Mouse (Mus musculus) spleen, adult 12 weeks (tissue): Measurements from ENCODE around the gene Josd1.
A peak's percentile ranks its signal among the peaks of the same experiment; 100 is the strongest.
"Not testable (repeated sequence)": the region's sequence is repeated elsewhere in the genome, so short reads cannot be mapped to it uniquely, and the experiment has no call there.

Source experiments
- DNase-seq: peaks from one replicate; pipeline ENCODE4 v3.0.0; 2022; ENCODE audit warnings: low spot score

Josd1 gene

DNA sequence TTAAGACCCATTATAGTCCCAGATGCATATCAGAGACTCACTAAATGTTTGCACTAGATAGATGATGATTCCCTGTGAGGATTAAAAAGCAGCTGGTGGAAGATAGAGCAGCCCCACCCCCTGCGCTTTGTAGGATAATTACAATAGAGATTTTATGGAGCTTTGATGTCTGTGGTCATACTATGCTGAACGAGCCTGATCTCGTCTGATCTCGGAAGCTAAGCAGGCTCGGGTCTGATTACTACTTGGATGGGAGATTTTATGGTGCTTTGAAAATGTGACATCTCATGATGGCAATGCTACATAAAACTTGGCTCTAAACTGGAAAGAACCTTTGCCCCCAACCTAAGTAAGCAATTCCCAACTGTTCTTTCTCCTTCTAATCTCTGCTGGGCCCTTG lies 4.6 kb upstream of the Josd1 start:
- DNase-seq = no peak

DNA sequence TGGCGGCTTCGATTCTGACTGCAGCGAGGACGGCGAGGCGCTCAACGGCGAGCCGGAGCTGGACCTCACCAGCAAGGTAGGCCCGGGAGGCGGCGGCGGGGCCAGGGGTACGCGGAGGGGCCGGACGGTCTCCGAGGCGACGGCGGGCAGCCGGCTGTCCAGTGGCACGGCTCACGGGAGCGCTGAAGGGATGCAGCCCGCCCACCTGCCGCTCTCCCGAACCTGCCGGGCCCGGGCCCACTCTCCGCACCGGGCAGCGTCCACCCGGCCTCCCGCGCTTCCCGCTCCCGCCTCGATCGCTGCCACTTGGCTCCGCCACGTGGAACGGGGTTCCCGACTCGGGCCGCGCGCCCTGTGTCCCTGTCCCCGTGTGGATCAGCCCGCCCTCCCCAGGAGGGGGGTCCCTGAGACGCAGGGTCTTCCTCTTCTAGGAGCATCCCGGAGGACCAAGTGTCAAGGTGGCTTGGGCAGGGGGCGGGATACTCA lies 3.3 kb upstream of the Josd1 start:
- DNase-seq = no peak

DNA sequence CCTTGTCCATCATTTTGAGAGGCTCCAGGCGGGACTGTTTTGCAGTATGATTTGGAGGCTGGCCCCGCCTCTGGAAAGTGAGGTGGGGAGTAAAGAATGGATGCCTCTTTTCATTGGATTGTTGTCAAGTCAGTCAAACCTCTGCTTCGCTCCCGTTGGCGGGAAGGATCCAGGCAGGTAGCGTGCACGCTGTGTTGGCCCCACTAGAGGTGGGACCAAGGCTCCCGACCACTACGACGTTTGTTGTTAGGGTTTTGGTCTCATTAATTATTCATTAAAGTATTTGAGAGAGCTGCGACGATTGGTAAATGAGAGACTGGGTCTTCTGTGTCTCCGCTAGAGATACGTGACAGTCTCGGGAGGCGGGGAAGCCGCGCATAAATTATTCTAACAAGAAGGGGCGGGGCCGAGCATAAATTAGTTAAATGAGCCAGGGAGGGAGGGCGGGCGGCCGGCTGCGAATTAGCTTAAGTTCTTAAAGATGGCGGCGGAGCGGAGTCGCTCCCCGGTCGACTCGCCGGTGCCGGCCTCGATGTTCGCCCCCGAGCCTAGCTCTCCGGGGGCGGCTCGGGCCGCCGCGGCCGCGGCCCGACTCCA lies 2.8 kb upstream of the Josd1 start, which contains the start of gene Gtpbp1:
Gtpbp1 (plus strand) TSS at position 420 of the 597 bp plus-strand sequence.
- peak; percentile 92 for DNase-seq

DNA sequence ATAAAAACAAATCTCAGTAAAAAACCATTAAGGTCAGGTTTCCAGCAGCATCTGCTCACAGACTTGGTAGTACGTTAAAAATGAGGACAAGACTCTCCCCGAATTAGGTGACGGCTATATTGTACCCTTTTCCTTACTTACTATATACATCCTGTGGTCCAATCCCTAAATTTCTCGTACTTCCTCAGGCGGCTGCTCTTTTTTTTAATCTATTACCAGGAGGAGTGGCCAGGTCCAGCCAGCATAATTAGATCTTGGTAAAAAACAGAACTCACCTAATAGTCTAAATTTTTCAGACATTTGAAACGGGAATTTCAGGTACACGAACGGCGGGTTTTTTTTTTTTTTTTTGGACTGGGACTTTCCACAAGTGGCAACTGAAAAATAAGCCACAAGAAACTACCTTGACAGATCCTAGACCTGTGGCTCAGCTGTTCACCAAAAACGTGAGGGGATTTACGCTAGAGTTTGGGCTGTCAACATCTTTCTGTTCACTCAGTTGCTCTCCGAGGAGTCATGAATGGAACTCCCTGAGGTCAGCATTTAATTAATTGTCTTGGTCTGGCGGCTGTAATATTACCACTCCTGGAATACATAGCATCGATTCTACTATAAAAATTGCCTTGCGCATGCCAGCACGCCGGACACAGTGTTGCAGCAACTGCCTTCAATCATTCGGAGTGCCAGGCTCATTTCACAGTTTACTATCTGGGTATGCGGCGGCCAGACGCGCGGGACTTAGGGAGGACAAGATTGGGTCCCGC lies 2.1 kb upstream of the Josd1 start:
- DNase-seq = no peak

DNA sequence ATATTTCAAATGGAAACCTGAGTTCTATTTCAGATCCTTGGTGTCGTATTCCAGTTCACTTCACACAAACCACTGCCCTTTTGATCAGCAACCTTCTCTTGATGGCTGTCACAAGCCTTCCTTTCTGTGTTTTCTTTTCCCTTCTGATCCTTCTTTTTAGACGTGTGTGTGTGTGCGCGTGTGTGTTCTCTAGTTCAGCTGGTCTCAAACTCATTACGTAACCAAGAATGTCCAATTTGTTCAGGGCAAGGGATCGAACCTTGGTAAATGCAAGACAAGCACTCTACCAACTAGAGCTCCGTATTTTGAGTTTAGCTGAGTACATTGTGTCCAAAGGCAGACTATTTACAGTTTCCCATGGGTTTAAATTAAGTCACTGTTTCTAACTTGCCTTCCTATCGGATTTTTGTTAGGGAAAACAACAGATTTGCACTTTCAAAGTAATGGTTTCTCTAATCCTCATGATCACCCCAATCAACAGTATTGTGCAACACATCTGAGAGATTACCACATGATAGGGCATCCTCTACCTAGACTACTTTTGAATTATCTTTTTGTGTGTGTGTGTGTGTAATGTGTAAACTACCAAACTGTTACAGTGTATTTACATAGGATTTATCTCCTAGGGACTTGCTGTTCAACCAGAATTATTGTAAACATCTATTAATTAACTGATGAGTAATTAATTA lies 693 bp upstream of the Josd1 start:
- DNase-seq = no peak

DNA sequence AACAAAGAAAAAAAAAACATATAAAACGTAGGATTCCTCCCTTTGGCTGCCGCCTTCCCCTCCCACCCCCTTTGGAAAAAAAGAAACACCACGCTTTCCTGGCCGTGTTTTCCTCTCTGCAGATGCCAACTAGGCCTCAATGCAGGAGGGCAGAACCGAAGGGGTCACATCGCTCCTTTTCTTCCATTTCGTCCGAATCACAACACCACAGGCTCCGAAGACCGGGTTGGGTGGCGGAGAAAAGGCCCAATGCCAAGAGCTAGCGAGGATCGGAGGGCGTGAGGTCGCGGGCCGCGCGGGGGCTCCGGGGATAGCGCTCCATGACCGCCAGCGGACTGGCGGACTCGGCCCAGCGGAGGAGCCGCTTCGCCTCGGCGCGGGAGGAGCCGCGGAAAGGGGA lies 544 bp downstream of the Josd1 start:
- no peak for DNase-seq

DNA sequence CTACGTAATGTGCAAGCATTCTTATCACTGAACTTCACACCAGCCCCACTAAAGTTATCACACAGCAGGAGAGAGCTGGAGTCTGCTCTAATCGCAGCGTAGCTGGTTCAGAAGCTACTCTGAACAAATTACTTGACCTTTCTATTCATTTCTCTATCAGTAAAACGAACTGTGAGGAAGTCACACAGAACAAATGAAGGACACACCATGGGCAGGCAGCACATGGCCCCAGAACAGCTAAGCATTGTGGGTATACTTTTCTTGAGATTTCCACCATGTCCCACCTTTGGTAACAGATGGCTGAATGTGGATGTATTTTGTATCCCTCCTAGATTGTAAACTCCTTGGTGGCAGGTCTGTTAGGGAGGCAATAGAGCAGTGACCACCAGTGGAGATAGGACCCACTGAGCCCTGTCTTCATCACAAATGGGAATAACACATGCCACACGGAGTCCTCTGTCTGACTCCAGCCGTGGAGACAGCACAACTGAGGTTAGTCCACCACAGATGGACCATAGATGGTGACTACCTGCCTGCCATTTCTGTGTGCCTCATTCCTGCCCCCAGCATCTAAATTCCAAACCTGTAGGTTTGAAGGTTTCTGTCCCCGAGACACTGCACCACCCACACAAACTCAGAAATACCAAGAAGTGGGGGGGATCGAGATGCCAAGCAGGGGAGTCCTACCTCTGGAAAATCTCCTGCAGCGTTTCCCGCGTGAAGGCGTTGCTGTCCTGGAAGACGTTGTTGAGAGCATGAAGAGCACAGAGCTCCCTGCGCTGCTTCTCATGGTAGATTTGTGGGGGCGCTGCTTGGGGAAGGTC lies 1.5 kb downstream of the Josd1 start:
- no peak for DNase-seq

DNA sequence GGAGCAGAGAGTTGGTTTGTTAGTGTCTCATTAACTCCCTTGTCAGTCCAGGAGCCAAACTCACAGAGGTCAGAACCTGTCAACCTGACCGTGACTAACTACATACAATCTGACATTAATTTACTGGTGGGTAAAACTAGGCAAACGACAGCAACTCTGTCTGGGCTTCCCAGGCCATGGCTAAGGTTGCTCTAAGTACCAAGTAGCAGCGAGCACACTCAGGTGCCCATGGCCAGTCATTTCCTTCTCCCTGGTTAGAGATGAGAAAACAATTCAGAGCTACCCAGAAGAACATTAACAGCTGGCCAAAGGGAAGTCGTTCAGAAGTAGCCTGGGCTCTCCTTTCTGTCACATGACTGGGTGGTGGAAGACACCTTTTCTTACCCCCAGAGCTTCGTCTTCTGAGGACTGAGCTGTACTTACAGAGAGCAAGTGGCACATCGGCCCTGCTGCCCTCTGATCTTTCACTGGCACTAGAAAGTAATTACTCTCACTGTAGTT lies 2.5 kb downstream of the Josd1 start:
- DNase-seq = no peak

DNA sequence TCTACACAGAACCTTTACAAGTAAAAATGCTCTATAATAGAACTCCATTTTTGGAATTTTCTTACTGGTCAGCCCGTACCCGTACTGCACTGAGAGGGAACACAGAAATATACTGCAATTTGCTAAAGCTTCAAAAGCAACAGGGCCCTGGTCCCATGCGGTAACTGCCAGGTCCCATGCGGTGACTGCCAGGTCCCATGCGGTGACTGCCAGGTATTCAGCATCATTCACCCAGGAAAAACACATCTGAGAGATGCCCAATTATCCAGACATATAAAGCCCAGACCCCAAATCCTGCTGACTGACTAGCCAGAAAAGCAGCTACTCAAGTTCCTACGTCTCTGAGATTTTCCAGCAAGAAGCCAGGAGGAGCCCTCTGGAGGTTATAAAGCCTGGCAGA lies 3.1 kb downstream of the Josd1 start:
- DNase-seq = no peak

DNA sequence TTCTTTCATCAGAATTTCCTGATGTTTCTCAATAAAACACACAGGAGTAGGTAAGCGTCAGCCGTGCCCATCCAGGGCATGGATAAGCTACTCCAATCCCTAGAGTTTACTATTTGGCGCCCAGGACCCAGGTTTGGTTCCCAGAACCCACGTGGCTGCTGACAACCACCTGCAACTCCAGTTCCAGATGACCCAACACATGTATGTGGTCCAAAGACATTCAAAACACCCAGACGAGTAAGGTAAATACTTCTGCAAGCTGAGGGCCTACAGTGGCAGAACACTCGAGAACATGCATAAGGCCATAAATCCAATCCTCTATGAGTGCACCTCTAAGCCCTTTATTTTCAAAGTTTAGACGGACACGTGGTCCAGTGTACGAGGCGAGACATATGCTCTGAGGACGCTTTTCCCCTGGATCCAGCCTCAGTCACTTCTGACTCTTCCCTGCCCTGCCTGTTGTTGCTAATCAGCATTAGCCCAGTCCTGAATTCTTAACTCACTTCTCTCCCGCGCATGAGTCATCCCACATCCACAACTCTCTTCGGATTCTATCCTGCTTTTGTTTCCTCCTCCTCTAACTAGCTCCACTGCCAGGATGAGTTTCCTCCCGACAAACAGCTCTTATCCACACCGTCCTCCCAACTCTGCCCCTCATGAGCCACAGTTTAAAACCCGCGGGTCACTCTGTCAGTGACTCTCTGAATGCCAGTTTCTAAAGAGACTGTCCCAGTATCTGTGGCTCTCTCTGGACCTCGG lies 3.8 kb downstream of the Josd1 start:
- DNase-seq = no peak

DNA sequence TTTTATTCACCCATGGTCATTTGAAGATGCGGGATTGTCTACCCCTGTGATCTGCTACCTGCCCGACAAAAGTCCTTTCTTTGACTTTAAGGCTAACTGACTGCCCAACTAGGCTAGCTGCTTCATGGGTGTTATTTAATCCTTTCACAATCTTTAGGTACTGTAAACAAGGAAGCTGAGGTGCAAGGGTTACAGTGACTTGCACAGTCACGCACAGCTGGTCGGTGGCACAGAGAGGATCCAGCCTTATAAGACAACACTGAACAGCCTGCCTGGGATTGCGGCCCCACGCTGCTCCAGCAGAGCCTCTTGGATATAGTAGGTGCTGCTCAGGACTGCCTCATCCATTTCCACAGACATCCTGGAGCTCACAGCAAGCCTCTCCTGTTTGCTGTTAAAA lies 4.6 kb downstream of the Josd1 start:
- no peak for DNase-seq

DNA sequence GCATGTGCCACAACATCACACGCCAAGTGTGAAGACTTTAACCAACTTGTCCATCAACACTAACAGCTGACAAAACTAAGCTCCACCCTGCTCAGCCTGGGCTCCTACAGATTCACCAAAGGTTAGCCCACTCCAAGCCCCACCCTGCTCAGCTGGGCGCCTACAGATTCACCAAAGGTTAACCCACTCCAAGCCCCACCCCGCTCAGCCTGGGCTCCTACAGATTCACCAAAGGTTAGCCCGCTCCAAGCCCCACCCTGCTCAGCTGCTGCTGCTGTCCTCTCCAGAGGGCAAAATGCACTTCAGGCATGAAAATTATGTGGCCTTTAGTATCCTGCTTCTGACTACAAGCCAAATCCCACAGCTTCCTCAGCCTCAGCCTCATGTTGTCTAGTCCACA lies 5.7 kb downstream of the Josd1 start:
- no peak for DNase-seq

DNA sequence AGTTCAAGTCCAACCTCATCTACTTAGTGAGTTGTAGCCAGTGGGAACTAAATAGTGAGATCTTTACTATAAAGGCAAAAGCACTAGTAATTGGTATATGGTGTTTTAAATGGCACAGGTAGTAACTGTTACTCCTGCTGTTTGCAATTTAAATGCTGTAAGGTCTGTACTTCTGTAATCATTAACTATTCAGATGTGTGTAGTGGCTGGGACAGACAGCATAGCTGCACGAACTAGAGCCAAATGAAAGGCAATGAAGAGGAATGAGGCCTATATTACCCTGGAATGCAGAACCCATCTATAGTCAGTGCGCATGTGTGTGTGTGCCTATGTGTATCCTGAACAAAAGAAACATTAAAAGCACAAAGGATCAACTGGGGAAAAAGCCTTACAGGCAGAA lies 9.8 kb downstream of the Josd1 start:
- no peak for DNase-seq

DNA sequence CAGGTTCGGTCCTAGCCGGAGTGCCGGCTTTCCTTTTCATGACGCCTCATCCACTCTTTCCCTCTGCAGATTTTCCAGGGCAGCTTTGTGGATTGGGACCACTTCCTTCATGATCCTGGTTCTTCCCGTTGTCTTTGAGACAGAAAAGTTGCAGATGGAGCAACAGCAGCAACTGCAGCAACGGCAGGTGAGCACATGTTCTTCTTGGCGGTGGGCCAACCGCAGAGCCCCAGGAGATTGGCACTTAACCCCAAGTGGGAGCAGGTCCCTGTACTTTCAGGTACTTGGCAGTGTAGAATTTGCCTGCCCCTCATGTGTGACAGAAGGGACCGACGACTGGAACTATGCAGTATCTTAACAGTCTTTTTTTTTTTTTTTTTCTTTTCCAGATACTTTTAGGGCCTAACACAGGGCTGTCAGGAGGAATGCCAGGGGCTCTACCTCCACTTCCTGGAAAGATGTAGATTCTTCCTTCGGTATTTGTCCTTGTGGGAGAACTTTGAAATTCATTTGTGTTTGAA lies 15.8 kb downstream of the Josd1 start:
- DNase-seq = not testable (repeated sequence)

DNA sequence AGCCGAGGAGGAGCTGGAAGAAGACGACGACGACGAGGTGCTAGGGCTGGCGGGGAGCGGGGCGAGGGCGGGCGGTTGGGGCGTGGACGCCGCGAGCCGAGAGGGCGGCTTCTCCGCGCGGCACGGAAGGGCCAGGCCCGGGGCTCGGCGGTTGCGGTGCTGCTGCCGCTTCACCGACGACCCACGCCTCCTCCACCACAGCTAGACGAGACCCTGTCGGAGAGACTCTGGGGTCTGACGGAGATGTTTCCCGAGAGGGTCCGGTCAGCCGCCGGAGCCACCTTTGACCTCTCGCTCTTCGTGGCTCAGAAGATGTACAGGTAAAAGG lies 16.8 kb downstream of the Josd1 start:
- DNase-seq = no peak

DNA sequence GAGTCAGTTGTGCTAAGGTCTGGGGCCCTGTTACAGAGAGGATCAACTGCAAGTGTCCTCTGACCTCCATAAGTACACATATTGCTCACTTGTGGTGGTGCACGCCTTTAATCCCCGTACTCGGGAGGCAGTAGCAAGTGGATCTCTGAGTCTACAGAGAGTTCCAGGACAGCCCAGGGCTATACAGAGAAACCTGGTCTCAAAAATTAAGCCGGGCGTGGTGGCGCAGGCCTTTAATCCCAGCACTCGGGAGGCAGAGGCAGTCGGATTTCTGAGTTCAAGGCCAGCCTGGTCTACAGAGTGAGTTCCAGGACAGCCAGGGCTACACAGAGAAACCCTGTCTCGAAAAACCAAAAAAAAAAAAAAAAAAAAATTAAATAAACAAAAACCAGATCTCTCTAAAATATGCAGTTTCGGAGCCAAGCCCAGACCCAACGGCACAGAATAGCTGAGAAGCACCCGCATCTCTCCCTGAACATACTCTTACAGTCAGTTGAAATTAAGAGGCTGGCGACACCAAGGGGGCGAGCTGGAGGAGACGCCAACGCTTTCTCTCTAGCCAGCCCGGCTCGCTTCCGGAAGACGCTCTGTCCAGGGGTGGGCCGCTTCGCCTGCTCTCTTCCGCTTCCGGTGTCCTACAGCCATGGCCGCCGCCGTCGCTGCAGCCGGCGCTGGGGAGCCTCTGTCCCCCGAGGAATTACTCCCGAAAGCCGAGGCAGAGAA lies 17.3 kb downstream of the Josd1 start, which contains the start of gene Tomm22:
Tomm22 (plus strand) TSS at position 613 of the 723 bp plus-strand sequence.
- peak; percentile 83 for DNase-seq

DNA sequence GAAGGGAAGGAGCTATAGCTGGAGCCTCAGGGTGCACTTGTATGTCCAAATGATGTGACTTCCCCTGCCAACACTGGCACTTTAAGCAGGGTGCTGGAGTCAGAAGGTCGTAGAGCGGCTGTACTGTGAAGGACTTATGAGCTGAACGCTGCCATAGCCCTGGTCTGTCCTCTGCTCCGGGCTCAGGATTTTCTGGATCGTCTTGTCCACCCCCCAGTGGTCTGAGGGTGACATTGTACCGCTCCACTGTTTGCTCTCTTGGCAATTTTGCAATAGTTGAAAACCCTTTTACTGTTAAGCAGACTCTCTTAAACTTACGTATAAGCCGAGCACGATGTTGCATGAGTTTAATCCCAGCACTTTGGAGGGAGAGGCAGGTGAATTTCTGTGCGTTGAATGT lies 18.5 kb downstream of the Josd1 start:
- DNase-seq = no peak

DNA sequence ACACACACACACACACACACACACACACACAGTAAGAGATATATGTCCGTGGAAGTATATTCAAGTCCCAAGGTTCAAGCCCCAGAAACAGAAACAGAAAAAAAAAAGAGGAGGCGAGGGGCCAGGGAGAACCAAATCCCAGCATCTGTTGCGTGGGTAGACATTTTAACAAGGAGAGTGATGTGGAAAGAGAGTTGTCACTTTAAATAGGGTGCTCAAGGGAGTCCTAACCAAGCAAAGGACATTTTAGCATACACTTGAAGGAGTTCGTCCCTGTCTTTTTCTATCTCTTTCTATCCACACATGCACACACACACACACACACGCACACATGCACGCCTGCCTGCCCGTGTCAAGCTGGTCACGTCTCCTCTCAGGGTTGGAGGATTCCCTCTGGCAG lies 23.1 kb downstream of the Josd1 start:
- DNase-seq = no peak

DNA sequence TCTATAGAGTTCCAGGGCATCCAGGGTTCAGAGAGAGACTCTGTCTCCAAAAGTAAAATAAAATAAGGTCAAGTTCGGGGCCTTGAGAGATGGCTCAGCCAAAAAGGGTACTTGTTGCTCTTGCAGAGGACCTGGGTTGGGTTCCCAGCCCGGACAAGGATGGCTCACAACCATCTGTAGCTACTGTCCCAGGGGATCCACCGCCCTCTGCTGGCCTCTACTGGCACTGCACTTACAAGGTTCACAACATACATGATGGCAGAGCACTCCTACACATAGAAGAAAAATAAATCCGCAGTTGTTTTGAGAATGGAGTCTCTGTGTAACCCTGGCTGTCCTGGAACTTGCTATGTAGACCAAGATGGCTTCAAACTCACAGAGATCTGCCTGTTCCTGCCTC lies 25.9 kb downstream of the Josd1 start:
- DNase-seq = peak; percentile 56
